Mouse (Mus musculus) forebrain, embryonic 12.5 days (tissue): ENCODE results near the gene Rerg. TPM values are rescaled to one million over a fixed set of nuclear protein-coding genes. Genes with fewer than 3 reads are reported as not detected.

Experiments
- ATAC-seq: fragments of 200-750 bp; cut with Nextera tagmentation; 2 replicates; pipeline ENCODE4 v1.8.0; 2017; ENCODE audit warnings: moderate TSS enrichment; ENCODE audit not compliant: low FRiP score
- H3K27ac ChIP-seq: fragments of 300-500 bp; sonication (generic); 2 replicates; pipeline ENCODE4 v1.5.1; 2016; ENCODE audit warnings: mild to moderate bottlenecking
- H3K27me3 ChIP-seq: fragments of 300-500 bp; sonication (generic); 2 replicates; pipeline ENCODE4 v1.6.1; 2016; ENCODE audit warnings: mild to moderate bottlenecking
- H3K36me3 ChIP-seq: fragments of 300-500 bp; sonication (generic); replicated peaks from 2 replicates; pipeline ENCODE4 v1.6.1; 2016; ENCODE audit warnings: mild to moderate bottlenecking
- H3K4me1 ChIP-seq: fragments of 300-500 bp; sonication (generic); 2 replicates; pipeline ENCODE4 v1.6.1; 2016
- H3K4me2 ChIP-seq: fragments of 300-500 bp; sonication (generic); 2 replicates; pipeline ENCODE4 v1.6.1; 2016; ENCODE audit warnings: mild to moderate bottlenecking, moderate library complexity
- H3K4me3 ChIP-seq: fragments of 300-500 bp; sonication (generic); replicated peaks from 2 replicates; pipeline ENCODE4 v1.5.1; 2016; ENCODE audit warnings: mild to moderate bottlenecking
- H3K9ac ChIP-seq: fragments of 300-500 bp; sonication (generic); 2 replicates; pipeline ENCODE4 v1.6.1; 2016; ENCODE audit warnings: mild to moderate bottlenecking
- H3K9me3 ChIP-seq: fragments of 300-500 bp; sonication (generic); 2 replicates; pipeline ENCODE4 v1.6.1; 2016
- WGBS: fragments of 180-500 bp; shearing (Covaris S2); methylation state at CpG from one replicate; pipeline ENCODE4 v1.1.7; 2016; 5-methylcytosine and 5-hydroxymethylcytosine counted together
- polyA plus RNA-seq: library from polyadenylated mRNA; unstranded; fragments of >200 nt; fragmentation: Nextera tagmentation; extraction: Ambion mirVana; gene quantifications from 2 replicates; pipeline ENCODE4 v1.2.1, GENCODE M21; 2016

Gene Rerg
- 3.9 and 4.2 TPM in 2 replicates for polyA plus RNA-seq

GRCm38 (mm10) chr6:137170226-137170625, at the start of gene Rerg:
TSS of gene Rerg (minus strand) at chr6:137170497.
- Histone ChIP-seq H3K4me1 (peaks cover 8% of the 10 kb centered on the region), H3K4me3 (peak within 1 kb of the TSS; percentile 51), H3K27me3 (peaks cover 29% of the 10 kb centered on the region), H3K36me3 (no peaks in the 10 kb centered on the region), H3K9me3 (no peaks in the 10 kb centered on the region), H3K9ac (peak within 1 kb of the TSS; percentile 52), H3K27ac (no peak within 1 kb of the TSS), H3K4me2 (peak within 1 kb of the TSS; percentile 84)
- WGBS, result 11% methylated on average over 5 of the region's 5 CpGs
- ATAC-seq, result no peak

GRCm38 (mm10) chr6:137217841-137218463, 47.7 kb upstream of the Rerg start:
- Histone ChIP-seq H3K4me3 (no peak overlapping the region), H3K9ac (no peak overlapping the region), H3K27me3 (no peaks in the 10 kb centered on the region), H3K4me2 (no peak overlapping the region), H3K9me3 (no peaks in the 10 kb centered on the region), H3K36me3 (no peaks in the 10 kb centered on the region), H3K4me1 (no peaks in the 10 kb centered on the region), H3K27ac (no peak overlapping the region)
- no peak for ATAC-seq
- WGBS, result 83% methylated on average over 8 of the region's 8 CpGs

- Histone ChIP-seq H3K4me3 (no peak overlapping the region), H3K36me3 (no peaks in the 10 kb centered on the region), H3K27ac (no peak overlapping the region), H3K4me2 (no peak overlapping the region), H3K9ac (no peak overlapping the region), H3K9me3 (no peaks in the 10 kb centered on the region), H3K27me3 (no peaks in the 10 kb centered on the region), H3K4me1 (no peaks in the 10 kb centered on the region)
- no peak for ATAC-seq
- 94% methylated on average over 2 of the region's 2 CpGs for WGBS
Observed at GRCm38 (mm10) chr6:137211441-137211840, 41.1 kb upstream of the Rerg start.

- H3K27ac ChIP-seq, result no peak overlapping the region
- H3K4me2 ChIP-seq, result no peak overlapping the region
- H3K4me1 ChIP-seq, result no peaks in the 10 kb centered on the region
- H3K4me3 ChIP-seq, result no peak overlapping the region
- no peak for ATAC-seq
- H3K27me3 ChIP-seq, result no peaks in the 10 kb centered on the region
- no peaks in the 10 kb centered on the region for H3K36me3 ChIP-seq
- no peaks in the 10 kb centered on the region for H3K9me3 ChIP-seq
- no peak overlapping the region for H3K9ac ChIP-seq
- WGBS, result 90% methylated on average over 10 of the region's 10 CpGs
Observed at GRCm38 (mm10) chr6:137210991-137211390, 40.7 kb upstream of the Rerg start.

GRCm38 (mm10) chr6:137209992-137210391, 39.7 kb upstream of the Rerg start:
- Histone ChIP-seq H3K4me1 (no peaks in the 10 kb centered on the region), H3K4me3 (no peak overlapping the region), H3K9me3 (no peaks in the 10 kb centered on the region), H3K9ac (no peak overlapping the region), H3K36me3 (no peaks in the 10 kb centered on the region), H3K27ac (no peak overlapping the region), H3K4me2 (no peak overlapping the region), H3K27me3 (no peaks in the 10 kb centered on the region)
- ATAC-seq, result no peak
- 86% methylated on average over 8 of the region's 8 CpGs for WGBS

- Histone ChIP-seq H3K27me3 (no peaks in the 10 kb centered on the region), H3K27ac (no peak overlapping the region), H3K9me3 (no peaks in the 10 kb centered on the region), H3K4me3 (no peak overlapping the region), H3K4me2 (no peak overlapping the region), H3K4me1 (no peaks in the 10 kb centered on the region), H3K36me3 (no peaks in the 10 kb centered on the region), H3K9ac (no peak overlapping the region)
- 93% methylated on average over 6 of the region's 6 CpGs for WGBS
- ATAC-seq, result no peak
Observed at GRCm38 (mm10) chr6:137207126-137207525, 36.8 kb upstream of the Rerg start.

GRCm38 (mm10) chr6:137205662-137206400, 35.5 kb upstream of the Rerg start:
- no peak overlapping the region for H3K9ac ChIP-seq
- H3K27me3 ChIP-seq, result no peaks in the 10 kb centered on the region
- no peaks in the 10 kb centered on the region for H3K4me1 ChIP-seq
- 59% methylated on average over 11 of the region's 11 CpGs for WGBS
- H3K4me3 ChIP-seq, result no peak overlapping the region
- no peak overlapping the region for H3K4me2 ChIP-seq
- H3K9me3 ChIP-seq, result no peaks in the 10 kb centered on the region
- H3K27ac ChIP-seq, result no peak overlapping the region
- H3K36me3 ChIP-seq, result no peaks in the 10 kb centered on the region
- peak; percentile 33; the same call in 1 of the 2 replicates for ATAC-seq

- no peaks in the 10 kb centered on the region for H3K27me3 ChIP-seq
- no peaks in the 10 kb centered on the region for H3K4me1 ChIP-seq
- no peaks in the 10 kb centered on the region for H3K36me3 ChIP-seq
- H3K9me3 ChIP-seq, result no peaks in the 10 kb centered on the region
- H3K4me2 ChIP-seq, result no peak overlapping the region
- no peak overlapping the region for H3K4me3 ChIP-seq
- ATAC-seq, result no peak
- H3K9ac ChIP-seq, result no peak overlapping the region
- no peak overlapping the region for H3K27ac ChIP-seq
- 94% methylated on average over 4 of the region's 4 CpGs for WGBS
Observed at GRCm38 (mm10) chr6:137202661-137203060, 32.4 kb upstream of the Rerg start.

- no peaks in the 10 kb centered on the region for H3K4me1 ChIP-seq
- no peak overlapping the region for H3K4me2 ChIP-seq
- H3K27ac ChIP-seq, result no peak overlapping the region
- no peak overlapping the region for H3K9ac ChIP-seq
- ATAC-seq, result no peak
- no peaks in the 10 kb centered on the region for H3K9me3 ChIP-seq
- H3K4me3 ChIP-seq, result no peak overlapping the region
- H3K27me3 ChIP-seq, result no peaks in the 10 kb centered on the region
- H3K36me3 ChIP-seq, result no peaks in the 10 kb centered on the region
- WGBS, result 82% methylated on average over 7 of the region's 7 CpGs
Observed at GRCm38 (mm10) chr6:137201578-137201977, 31.3 kb upstream of the Rerg start.

- ATAC-seq, result no peak
- H3K4me2 ChIP-seq, result no peak overlapping the region
Observed at GRCm38 (mm10) chr6:137201166-137201565, 30.9 kb upstream of the Rerg start.

GRCm38 (mm10) chr6:137192063-137192462, 21.8 kb upstream of the Rerg start:
- Histone ChIP-seq H3K27ac (no peak overlapping the region), H3K27me3 (no peaks in the 10 kb centered on the region), H3K9ac (no peak overlapping the region), H3K4me2 (no peak overlapping the region), H3K9me3 (no peaks in the 10 kb centered on the region), H3K4me1 (no peaks in the 10 kb centered on the region), H3K4me3 (no peak overlapping the region), H3K36me3 (no peaks in the 10 kb centered on the region)
- 29% methylated on average over 6 of the region's 6 CpGs for WGBS
- ATAC-seq, result no peak

More at GRCm38 (mm10) chr6:137201166-137201565, 30.9 kb upstream of the Rerg start:
- no peaks in the 10 kb centered on the region for H3K9me3 ChIP-seq
- no peaks in the 10 kb centered on the region for H3K4me1 ChIP-seq
- H3K27ac ChIP-seq, result no peak overlapping the region
- no peak overlapping the region for H3K4me3 ChIP-seq
- H3K9ac ChIP-seq, result no peak overlapping the region
- 84% methylated on average over 3 of the region's 3 CpGs for WGBS
- no peaks in the 10 kb centered on the region for H3K36me3 ChIP-seq
- H3K27me3 ChIP-seq, result no peaks in the 10 kb centered on the region

- no peak overlapping the region for H3K4me2 ChIP-seq
- whole genome bisulfite sequencing, result 88% methylated on average over 11 of the region's 11 CpGs
Observed at GRCm38 (mm10) chr6:137191026-137191425, 20.7 kb upstream of the Rerg start.

GRCm38 (mm10) chr6:137190577-137190976, 20.3 kb upstream of the Rerg start:
- Histone ChIP-seq H3K36me3 (no peaks in the 10 kb centered on the region), H3K9me3 (no peaks in the 10 kb centered on the region)
- no peak for ATAC-seq

More at GRCm38 (mm10) chr6:137191026-137191425, 20.7 kb upstream of the Rerg start:
- no peak overlapping the region for H3K27ac ChIP-seq
- H3K9me3 ChIP-seq, result no peaks in the 10 kb centered on the region
- no peaks in the 10 kb centered on the region for H3K36me3 ChIP-seq
- ATAC-seq, result no peak
- H3K4me1 ChIP-seq, result no peaks in the 10 kb centered on the region
- H3K4me3 ChIP-seq, result no peak overlapping the region
- H3K9ac ChIP-seq, result no peak overlapping the region
- H3K27me3 ChIP-seq, result no peaks in the 10 kb centered on the region

More at GRCm38 (mm10) chr6:137190577-137190976, 20.3 kb upstream of the Rerg start:
- 93% methylated on average over 6 of the region's 6 CpGs for WGBS
- Histone ChIP-seq H3K9ac (no peak overlapping the region), H3K27me3 (no peaks in the 10 kb centered on the region), H3K4me3 (no peak overlapping the region), H3K4me1 (no peaks in the 10 kb centered on the region), H3K27ac (no peak overlapping the region), H3K4me2 (no peak overlapping the region)
